Mouse (Mus musculus): Measurements from ENCODE around the gene Gm5640. TPM values are rescaled to one million over a fixed set of nuclear protein-coding genes. Genes with fewer than 3 reads are reported as not detected.

The Gm5640 gene
- polyA plus RNA-seq (2012; rRNA removed) = 0.05 and 0.06 TPM in 2 replicates

DNA sequence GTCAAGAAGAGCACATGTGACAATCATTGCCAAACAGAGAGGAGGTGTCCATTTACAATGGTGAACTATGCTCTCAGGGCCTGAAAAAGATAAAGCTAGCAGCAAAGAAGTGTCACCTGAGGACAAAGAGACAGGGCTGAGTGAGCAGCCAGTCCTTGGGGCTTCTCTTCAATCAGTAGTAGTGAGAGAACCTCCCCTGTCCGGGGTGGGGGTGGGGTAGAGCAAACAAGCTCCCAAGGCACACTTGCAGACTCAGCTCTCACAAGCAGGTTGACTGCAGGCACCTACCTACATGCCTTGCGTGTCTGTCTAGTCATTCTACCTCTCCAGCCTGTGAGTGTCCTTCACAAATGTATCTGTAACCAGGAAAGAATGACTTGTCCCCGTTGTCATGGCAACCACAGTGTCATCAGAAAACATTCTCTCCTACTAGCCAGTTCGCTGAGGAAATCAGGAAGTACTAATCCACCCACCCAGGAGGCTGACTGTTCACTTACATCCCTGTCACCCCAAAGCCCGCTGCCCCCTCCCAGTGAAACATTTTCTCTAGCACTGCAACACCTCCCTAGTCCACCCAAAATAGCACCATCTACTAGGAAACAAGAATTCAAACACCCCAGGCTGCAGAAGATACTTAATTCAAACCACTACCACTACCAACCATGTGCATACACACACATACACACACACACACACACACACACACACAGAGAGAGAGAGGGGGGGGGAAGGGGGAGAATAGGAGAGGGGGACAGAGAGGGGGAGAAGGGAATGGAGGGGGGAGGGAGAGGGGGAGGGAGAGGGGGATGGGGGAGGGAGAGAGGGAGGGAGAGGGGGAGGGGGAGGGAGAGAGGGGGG, at the start of gene Gm5640:
Gene Gm5640, minus strand, starts transcription at position 170 of the 858 bp plus-strand sequence.

DNA sequence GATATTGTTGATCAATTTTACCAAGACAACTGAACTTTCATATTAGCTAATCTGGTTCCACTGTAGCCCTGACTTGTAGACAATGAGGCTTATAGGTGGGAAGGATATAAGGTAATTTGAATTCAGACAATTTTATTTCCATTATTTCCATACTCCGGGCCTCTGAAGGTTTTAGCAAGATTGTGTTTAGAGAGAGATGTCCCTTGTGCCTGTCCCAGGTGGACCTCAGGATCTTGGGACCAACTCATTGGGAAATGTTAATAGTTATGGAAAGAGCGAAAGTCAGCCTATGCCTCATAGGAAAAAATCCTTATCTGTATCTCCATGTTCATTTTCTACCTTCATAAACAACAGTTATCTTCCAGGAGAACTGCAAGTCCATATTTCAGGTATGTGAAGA, 53.1 kb downstream of the Gm5640 start, which contains the start of gene Olfr1325:
Gene Olfr1325, plus strand, starts transcription at position 301 of the 400 bp plus-strand sequence.

Other genes with a start within 250 kb of the Gm5640 start
- gene G6pdx, start 216.4 kb downstream of the Gm5640 start, polyA plus RNA-seq (2012; rRNA removed) = 31.7 and 41.7 TPM in 2 replicates
- gene Gm6880, start 164.2 kb downstream of the Gm5640 start, polyA plus RNA-seq (2012; rRNA removed) = 0.12 TPM in 1 of 2 replicates, not detected in the other
- gene Olfr1326-ps1, start 70.7 kb downstream of the Gm5640 start, polyA plus RNA-seq (2012; rRNA removed) = not detected in 2 replicates
- gene Olfr1325, start 53.0 kb downstream of the Gm5640 start, polyA plus RNA-seq (2012; rRNA removed) = not detected in 2 replicates
- not detected in 2 replicates for gene Gm6890, start 95.3 kb upstream of the Gm5640 start, polyA plus RNA-seq (2012; rRNA removed)
- not detected in 2 replicates for gene Gm5936, start 191.6 kb upstream of the Gm5640 start, polyA plus RNA-seq (2012; rRNA removed)

All from central nervous system, embryonic 11.5 days (tissue).